Mouse (Mus musculus): ENCODE data around the gene Rabggtb. TPM values are rescaled to one million over a fixed set of nuclear protein-coding genes. Genes with fewer than 3 reads are reported as not detected.

The Rabggtb gene
- polyA plus RNA-seq, 1 experiment, result 50.9 TPM

DNA sequence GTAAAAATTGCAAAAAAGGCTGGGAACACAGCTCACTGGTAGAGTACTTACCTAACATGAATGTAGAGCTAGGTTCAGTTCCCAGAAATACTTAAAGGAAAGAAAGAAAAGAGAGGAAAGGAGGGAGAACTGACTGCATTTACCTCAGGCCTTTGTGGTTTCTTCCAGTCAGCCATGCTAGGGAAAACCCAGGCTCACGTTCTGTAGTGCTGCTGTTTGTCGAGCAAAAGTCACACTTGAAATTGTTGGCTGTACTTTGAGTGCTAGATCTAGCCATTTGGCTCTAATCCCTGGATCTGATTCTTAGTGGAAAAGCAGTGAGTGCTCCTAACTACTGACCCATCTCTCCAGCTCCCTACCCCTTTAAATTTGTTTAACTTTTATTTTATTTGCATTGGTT lies 35.4 kb upstream of the Rabggtb start:
- TF ChIP-seq POLR2A (IDR thresholded peaks at IDR 0.05; ENCODE audit: low read depth, low read length) (no peak), CTCF (conservative IDR thresholded peaks at IDR 0.05; ENCODE audit: insufficient read depth, insufficient read length, low read depth, low read length) (no peak)
- Histone ChIP-seq H3K36me3 (ENCODE audit: control insufficient read depth, insufficient read depth, low read length) (no peaks in the 10 kb centered on the region), H3K27me3 (replicated peaks; ENCODE audit: control insufficient read depth, insufficient read depth, low read length) (no peaks in the 10 kb centered on the region), H3K4me1 (ENCODE audit: control insufficient read depth, insufficient read depth, low read length) (peaks cover 5% of the 10 kb centered on the region), H3K27ac (ENCODE audit: insufficient read depth, low read depth, low read length) (peak overlapping the region; percentile 46; the same call in 1 of the 2 replicates), H3K4me3 (ENCODE audit: insufficient read depth, low read depth, low read length) (no peak overlapping the region)
- WGBS, result 43% methylated on average over 2 of the region's 2 CpGs
- DNase-seq, result peak; percentile 70

DNA sequence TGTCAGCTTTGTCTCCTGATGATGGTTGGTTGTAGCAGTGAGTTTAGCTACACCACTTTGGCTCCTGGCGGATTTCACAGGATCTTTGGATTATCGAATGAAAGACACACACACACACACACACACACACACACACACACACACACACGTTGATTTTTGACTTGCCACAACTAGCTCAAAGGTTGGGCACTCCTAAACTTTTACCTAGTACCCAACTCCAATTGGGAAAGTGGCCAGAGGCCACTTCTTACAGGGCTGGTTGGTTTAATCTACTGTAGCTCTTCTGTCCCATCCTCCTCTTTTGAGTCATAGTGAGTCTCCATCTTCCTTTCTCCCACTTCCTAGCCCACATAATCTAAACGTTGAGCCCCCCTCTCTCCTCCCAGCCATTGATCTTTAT lies 34.5 kb upstream of the Rabggtb start:
- H3K4me3 ChIP-seq (ENCODE audit: insufficient read depth, low read depth, low read length), result no peak overlapping the region
- no peaks in the 10 kb centered on the region for H3K36me3 ChIP-seq (ENCODE audit: control insufficient read depth, insufficient read depth, low read length)
- no peak overlapping the region for H3K27ac ChIP-seq (ENCODE audit: insufficient read depth, low read depth, low read length)
- TF ChIP-seq CTCF (conservative IDR thresholded peaks at IDR 0.05; ENCODE audit: insufficient read depth, insufficient read length, low read depth, low read length) (no peak), POLR2A (IDR thresholded peaks at IDR 0.05; ENCODE audit: low read depth, low read length) (no peak)
- H3K4me1 ChIP-seq (ENCODE audit: control insufficient read depth, insufficient read depth, low read length), result peaks cover 9% of the 10 kb centered on the region
- no peaks in the 10 kb centered on the region for H3K27me3 ChIP-seq (replicated peaks; ENCODE audit: control insufficient read depth, insufficient read depth, low read length)
- 59% methylated on average over 4 of the region's 4 CpGs for WGBS
- peak; percentile 54 for DNase-seq

DNA sequence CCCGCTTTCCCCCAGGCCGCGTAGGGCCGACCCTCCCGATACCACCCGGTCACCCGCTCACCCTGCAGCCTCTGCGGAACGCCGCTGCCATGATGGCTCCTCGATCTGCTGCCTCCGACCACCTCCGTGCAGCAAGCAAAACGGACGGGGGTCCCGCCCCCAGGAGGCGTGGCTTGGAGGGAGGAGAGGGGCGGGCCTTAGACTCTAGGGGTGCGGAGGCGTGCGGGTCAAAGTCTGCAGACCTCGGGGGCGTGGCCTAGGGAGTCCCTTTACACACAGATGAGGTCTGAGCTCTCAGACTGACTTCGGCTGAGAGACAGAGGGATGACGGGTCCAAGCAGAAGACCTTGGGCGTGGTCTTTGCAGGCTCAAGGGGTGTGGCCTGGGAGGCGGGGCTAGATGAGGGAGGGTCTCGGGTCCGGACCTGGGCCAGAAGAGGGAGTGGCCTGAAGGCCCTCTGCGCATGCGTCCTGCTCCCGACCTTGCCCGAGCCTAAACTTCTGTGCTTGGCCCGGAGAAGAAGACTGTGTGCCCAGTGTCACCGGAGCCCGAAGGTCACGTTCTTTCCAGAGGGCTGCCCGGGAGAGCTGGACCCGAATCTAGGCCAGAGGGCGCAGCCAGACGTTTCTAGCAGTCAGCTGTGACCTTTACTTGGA lies 31.7 kb upstream of the Rabggtb start, which contains the start of gene Acadm:
Gene Acadm (minus strand): TSS at position 298 of the 656 bp plus-strand sequence.
- H3K4me1 ChIP-seq (ENCODE audit: control insufficient read depth, insufficient read depth, low read length), result peaks cover 9% of the 10 kb centered on the region
- peak; percentile 91 for TF ChIP-seq POLR2A (IDR thresholded peaks at IDR 0.05; ENCODE audit: low read depth, low read length)
- no peak for TF ChIP-seq CTCF (conservative IDR thresholded peaks at IDR 0.05; ENCODE audit: insufficient read depth, insufficient read length, low read depth, low read length)
- peak; percentile 99 for DNase-seq
- WGBS, result under 1% methylated on average over 41 of the region's 41 CpGs
- H3K4me3 ChIP-seq (ENCODE audit: insufficient read depth, low read depth, low read length), result peak within 1 kb of the TSS; percentile 76
- H3K36me3 ChIP-seq (ENCODE audit: control insufficient read depth, insufficient read depth, low read length), result peaks cover 3% of the 10 kb centered on the region
- peak within 1 kb of the TSS; percentile 87 for H3K27ac ChIP-seq (ENCODE audit: insufficient read depth, low read depth, low read length)
- H3K27me3 ChIP-seq (replicated peaks; ENCODE audit: control insufficient read depth, insufficient read depth, low read length), result no peaks in the 10 kb centered on the region

DNA sequence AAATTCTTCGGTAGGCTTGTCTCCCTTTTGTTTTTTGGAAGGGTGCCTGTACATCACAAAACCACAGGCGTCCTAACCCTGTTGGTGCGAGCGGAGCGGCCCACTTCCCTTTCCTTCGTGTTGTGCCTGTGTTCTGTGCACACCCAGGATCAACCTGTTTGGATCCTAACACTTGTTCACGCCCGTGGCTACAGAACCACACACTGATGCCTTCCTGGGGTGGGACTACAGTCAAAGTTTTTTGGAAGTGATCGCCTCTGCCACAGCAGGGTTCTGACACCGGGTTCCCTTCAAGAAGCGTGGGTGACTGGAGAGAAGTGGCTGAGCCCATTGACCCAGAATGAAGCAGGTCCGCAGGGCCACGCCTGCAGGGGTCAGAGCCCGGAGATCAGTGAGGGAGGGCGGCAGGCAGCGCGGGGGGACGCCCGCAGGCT lies 31.1 kb upstream of the Rabggtb start:
- H3K27ac ChIP-seq (ENCODE audit: insufficient read depth, low read depth, low read length), result peak overlapping the region; percentile 87
- WGBS, result under 1% methylated on average over 19 of the region's 19 CpGs
- peaks cover 9% of the 10 kb centered on the region for H3K4me1 ChIP-seq (ENCODE audit: control insufficient read depth, insufficient read depth, low read length)
- H3K36me3 ChIP-seq (ENCODE audit: control insufficient read depth, insufficient read depth, low read length), result peaks cover 3% of the 10 kb centered on the region
- no peaks in the 10 kb centered on the region for H3K27me3 ChIP-seq (replicated peaks; ENCODE audit: control insufficient read depth, insufficient read depth, low read length)
- DNase-seq, result no peak
- peak overlapping the region; percentile 76 for H3K4me3 ChIP-seq (ENCODE audit: insufficient read depth, low read depth, low read length)
- no peak for TF ChIP-seq CTCF (conservative IDR thresholded peaks at IDR 0.05; ENCODE audit: insufficient read depth, insufficient read length, low read depth, low read length)
- TF ChIP-seq POLR2A (IDR thresholded peaks at IDR 0.05; ENCODE audit: low read depth, low read length), result no peak

DNA sequence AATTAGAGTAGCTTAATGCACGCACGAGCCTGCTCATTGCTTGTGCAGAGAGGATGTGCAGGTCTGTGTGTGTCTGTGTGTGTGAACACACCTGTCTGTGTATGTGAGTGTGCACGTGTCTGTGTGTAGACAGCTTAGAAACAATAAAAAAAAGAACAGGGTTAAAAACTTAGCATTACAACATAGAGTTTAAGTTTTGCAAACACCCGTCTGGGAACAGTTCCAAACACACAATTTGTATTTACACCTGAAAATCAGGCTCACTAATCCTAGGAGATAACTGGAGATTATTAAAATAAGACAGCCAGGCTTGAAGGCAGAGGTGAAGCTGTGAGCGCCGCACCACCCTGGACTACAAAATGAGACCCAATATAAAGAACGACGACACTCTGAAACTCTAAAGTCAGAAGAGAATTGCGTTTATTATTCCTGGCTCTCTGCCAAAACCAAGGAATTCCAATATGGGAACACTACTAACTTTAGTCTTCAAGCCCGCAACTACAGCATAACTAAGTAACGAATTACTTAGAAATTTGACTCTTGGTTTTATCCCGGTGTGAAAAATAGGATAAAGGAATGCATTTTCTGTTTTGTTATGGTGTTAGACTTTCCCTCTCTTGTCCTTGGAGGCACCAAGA lies 30.3 kb upstream of the Rabggtb start:
- Histone ChIP-seq H3K27ac (ENCODE audit: insufficient read depth, low read depth, low read length) (peak overlapping the region; percentile 87; the same call in 1 of the 2 replicates), H3K4me1 (ENCODE audit: control insufficient read depth, insufficient read depth, low read length) (peaks cover 9% of the 10 kb centered on the region), H3K36me3 (ENCODE audit: control insufficient read depth, insufficient read depth, low read length) (peaks cover 3% of the 10 kb centered on the region), H3K27me3 (replicated peaks; ENCODE audit: control insufficient read depth, insufficient read depth, low read length) (no peaks in the 10 kb centered on the region), H3K4me3 (ENCODE audit: insufficient read depth, low read depth, low read length) (peak overlapping the region; percentile 43)
- DNase-seq, result peak; percentile 67
- 14% methylated on average over 12 of the region's 12 CpGs for WGBS
- TF ChIP-seq CTCF (conservative IDR thresholded peaks at IDR 0.05; ENCODE audit: insufficient read depth, insufficient read length, low read depth, low read length) (no peak), POLR2A (IDR thresholded peaks at IDR 0.05; ENCODE audit: low read depth, low read length) (no peak)

DNA sequence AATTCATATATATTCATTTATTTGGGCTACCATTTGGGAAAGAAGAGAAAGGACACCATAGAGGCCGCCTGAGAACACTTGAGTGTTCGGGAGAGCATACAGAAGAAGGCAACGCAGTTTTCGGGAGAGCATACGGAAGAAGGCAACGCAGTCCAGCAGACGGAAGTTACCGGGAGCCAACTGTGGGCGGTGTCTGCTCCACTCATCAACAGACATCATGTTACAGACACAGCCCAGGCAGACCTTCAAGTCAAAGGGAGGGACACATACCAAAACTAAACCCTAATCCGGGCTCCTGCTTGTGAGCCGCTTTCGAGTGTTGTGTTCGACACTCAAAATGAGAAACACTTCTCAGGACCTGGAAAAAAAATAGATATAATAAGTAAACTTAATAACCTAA lies 28.8 kb upstream of the Rabggtb start:
- Histone ChIP-seq H3K27me3 (replicated peaks; ENCODE audit: control insufficient read depth, insufficient read depth, low read length) (no peaks in the 10 kb centered on the region), H3K4me1 (ENCODE audit: control insufficient read depth, insufficient read depth, low read length) (peaks cover 12% of the 10 kb centered on the region), H3K27ac (ENCODE audit: insufficient read depth, low read depth, low read length) (no peak overlapping the region), H3K36me3 (ENCODE audit: control insufficient read depth, insufficient read depth, low read length) (peaks cover 3% of the 10 kb centered on the region), H3K4me3 (ENCODE audit: insufficient read depth, low read depth, low read length) (no peak overlapping the region)
- DNase-seq, result no peak
- TF ChIP-seq CTCF (conservative IDR thresholded peaks at IDR 0.05; ENCODE audit: insufficient read depth, insufficient read length, low read depth, low read length), result no peak
- WGBS, result 89% methylated on average over 13 of the region's 13 CpGs

DNA sequence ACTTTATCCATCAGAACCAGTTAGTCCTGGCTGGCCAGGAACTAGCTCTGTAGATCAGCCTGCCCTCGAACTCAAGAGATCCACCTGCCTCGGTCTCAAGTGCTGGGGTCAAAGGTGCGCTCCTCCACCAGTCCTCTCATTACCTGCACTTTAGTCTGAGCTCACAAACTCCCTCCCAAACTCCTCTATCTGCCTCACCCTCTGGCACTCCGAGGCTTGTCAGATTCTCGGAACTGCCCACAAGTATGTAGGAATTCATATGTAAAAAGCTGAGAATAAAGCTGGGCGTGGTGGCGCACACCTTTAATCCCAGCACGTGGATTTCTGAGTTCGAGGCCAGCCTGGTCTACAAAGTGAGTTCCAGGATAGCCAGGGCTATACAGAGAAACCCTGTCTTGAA lies 27.7 kb upstream of the Rabggtb start:
- H3K36me3 ChIP-seq (ENCODE audit: control insufficient read depth, insufficient read depth, low read length), result peaks cover 3% of the 10 kb centered on the region
- DNase-seq, result no peak
- H3K4me3 ChIP-seq (ENCODE audit: insufficient read depth, low read depth, low read length), result no peak overlapping the region
- H3K4me1 ChIP-seq (ENCODE audit: control insufficient read depth, insufficient read depth, low read length), result peaks cover 12% of the 10 kb centered on the region
- H3K27me3 ChIP-seq (replicated peaks; ENCODE audit: control insufficient read depth, insufficient read depth, low read length), result no peaks in the 10 kb centered on the region
- TF ChIP-seq CTCF (conservative IDR thresholded peaks at IDR 0.05; ENCODE audit: insufficient read depth, insufficient read length, low read depth, low read length), result no peak
- no peak for TF ChIP-seq POLR2A (IDR thresholded peaks at IDR 0.05; ENCODE audit: low read depth, low read length)
- WGBS, result 84% methylated on average over 9 of the region's 9 CpGs
- H3K27ac ChIP-seq (ENCODE audit: insufficient read depth, low read depth, low read length), result no peak overlapping the region
